Mouse (Mus musculus) testis, postnatal 10 days (tissue): ENCODE measurements around the gene Gm340.

Experiments used
- DNase-seq: peaks from one replicate; pipeline ENCODE4 v3.0.0; 2021; ENCODE audit warnings: low spot score

Gm340 gene

DNA sequence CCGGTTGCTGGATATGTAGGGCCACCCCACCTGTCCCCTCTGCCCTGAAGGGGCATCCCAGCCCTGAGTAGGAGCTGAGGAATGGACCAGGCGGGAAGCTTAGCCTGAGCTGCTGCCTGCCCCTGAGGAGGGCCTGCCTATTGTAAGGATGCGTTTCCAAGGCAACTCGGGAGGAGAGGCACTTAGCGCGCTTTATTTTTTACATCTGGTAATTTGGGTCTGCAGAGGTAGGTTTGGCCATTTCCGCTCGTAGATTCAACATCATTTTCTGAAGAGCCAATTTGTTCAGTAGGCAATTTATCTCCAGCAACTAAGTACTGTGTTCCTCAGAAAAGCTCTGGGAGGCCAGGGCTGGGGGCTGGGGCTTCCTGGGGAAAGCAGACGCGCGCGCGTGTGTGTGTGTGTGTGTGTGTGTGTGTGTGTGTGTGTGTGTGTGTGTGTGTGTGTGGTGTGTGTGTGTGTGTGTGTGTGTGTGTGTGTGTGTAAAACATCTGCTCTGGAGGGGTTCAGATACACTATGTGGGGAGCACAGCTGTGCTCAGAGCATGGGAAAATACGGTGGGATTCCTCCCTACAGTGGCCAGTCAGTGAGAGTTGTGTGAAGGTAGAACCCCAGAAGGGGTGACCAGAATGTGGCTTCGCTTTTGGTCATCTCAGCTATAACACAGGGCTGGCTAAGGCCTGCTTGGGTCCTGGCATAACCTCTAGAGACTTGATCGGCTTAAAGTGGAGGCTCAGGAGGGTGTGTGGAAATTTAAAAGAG lies 31.3 kb downstream of the Gm340 start:
- no peak for DNase-seq

DNA sequence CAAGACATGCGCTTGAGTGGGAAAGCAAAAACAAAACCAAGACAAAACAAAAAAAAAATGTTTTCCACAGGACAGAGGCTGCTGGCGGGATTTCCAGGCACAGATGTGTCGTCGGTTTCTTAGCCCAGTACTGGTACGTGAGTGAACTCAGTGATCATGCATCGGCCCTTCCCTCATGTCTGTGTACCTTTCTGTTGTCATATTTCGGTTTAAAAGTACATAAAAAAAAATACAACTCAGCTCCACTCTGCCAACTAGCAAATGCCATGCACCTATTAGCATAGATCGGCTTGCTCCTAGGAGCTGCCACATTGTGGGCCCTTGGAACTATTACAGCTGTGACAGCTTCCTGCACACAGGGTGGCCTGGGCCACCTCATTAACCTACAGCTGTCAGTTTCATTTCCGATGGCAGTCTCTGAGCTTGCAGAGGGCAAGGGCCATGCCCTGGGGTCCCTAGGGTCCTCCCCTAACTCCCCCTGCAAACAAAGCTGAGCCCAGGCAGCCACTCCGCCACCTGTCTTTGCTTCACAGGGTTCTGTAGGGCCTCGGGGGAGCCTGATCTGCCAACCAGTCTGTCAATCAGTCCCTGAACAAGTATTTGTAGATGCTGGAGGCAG lies 33.5 kb downstream of the Gm340 start:
- DNase-seq: no peak

DNA sequence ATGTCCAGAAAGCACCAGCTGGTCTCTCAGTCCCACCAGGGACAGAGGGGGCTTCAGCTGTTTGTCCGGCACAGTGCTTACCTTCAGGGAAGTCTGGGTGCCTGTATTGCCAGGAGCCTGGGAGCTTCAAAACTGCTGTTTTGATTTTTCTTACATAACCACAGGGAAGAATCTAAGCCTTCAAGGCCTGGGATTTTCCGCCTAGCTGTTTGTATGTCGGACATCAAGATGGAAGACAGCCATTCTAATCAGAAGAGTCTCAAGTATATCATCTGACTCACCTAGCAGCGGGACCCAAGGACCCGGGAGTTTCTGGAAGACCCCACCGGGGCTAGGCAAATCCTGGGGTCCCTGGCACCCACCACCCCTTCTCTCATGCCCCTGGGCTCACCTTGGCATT lies 34.1 kb downstream of the Gm340 start:
- DNase-seq: no peak

DNA sequence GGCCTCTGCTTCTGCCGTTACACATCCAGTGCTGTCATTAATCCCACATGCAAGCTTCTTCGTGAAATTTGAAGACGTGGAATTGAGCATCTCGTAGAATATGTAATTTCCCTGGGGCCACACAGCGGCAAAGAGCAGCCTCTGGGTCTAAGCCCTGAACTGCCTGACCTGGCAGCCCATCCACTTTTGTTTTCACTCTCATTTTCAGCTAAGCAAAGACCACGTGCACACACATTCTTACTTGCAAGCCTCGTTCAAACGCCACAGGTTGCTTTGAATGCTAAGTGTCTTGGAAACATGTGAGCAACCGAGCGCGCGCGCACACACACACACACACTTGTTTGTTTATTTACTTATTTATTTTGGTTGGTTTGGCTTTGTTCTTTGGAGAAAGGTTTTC lies 34.9 kb downstream of the Gm340 start:
- DNase-seq: no peak

DNA sequence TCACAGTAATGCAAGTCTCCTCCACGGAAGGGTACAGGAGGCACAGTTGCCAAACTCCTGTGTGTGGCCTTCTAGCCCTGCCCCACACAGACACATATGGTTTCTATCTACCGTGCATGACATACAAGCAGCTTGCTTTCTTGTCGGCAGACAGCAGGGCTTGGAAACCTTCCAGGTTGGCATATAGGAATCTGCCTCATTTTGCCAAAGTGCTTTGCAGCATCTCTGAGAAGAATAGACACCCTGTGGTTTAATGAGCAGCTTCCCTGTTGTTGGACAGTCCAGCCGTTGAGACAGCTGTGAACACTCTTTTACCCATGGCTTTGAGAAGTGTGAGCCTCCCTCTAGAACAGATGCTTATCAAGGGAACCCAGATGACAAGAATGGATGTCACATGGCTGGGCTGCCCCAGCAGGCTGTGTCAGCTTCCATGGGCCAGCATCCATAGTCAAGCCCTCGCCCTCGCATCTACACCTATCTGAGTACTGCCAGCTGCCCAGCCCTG lies 36.0 kb downstream of the Gm340 start:
- no peak for DNase-seq

DNA sequence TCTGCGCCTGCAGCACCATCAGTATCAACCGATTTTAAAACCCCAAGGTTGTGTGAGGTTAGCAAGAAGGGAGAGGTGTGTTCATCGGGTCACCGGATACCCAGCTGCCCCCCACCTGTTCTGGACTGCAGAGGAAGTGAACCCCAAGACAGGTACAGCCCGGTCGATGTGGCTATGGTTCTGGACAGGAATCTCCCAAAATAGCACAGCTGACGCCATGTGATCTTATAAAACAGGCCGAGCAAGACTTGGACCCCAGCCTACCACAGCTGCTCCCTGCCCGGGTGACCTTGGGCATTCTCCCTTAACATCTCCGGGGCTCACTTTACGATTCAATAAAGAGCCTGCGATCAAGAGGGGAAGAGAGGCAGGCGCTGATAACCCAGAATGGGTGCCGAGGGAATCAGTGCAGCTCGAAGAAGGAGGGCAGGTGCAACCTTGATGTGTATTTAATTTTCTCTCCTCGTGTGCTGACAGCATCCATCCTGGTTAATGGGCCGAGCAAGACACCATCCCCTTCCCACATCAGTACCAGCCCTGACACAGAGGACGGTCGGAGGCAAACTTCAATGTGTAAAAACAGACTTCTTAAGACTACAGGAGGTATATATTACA lies 36.7 kb downstream of the Gm340 start:
- no peak for DNase-seq

DNA sequence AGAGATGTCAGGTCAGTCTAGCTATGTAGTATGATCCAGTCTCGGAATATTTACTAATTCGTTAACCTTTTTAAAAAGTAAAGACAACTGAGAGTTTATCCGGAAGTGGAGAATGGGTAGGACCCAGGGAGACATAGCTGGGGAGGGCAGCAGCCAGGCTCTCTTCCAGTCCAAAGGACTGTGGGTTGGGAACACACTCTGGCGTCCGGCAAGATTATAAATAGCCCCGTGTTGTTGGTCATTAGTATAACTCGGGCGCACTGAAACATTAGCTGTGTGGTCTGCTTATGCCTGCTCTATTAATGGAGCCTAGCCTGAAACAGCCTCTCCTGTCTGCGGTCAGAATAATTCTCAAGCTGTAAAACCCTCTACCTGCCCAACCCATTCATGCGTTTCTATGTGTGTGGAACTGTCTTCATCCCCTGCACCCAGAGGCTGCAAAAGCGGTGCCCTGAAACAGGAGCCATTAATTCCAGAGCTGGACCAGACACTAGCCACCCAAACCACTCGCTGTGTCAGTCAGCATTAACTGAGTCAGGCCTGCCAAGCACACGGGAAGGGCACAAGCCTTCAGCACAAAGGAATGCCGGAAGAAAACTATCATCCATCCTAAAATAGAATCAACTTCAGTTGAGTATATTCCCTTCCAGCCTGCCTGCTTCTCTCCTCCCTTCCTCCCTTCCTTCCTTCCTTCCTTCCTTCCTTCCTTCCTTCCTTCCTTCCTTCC lies 38.4 kb downstream of the Gm340 start:
- no peak for DNase-seq

DNA sequence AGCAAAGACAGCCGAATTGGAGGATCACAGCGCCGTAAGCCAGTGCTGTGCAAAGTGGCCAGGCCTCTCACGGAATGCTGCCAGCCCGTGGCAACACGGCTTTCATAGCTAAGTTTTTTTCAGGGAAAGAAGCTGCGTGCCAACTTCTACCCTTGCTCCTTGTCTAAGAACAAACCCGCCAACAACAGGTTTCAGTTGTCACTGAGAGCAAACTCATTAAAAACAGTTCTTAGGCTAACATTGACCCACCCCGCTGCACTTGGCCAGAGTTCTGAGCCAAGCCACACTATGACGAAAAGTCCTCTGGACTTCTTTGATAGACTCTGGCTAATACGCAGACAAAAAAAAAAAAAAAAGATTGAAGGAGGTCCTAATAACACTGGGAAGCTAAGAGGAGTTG lies 46.8 kb downstream of the Gm340 start:
- no peak for DNase-seq

DNA sequence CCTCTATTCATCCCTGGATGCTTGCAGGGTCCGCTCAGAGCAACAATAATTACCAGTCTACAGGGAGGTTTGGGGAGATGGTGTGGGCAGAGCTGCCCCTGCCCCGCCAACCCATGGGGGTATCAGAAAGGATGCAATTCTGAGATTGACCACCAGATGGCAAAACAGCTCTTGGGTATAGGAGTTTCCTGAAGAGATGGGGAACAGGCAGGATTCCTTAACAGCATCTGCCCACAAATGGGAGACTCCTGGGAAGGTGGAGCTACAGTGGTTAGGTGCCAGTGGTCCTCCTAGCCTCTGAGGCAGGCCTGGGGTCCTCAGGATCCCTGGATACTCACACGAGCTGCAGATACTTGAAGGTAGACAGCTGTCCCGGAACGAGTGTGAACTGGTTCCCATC lies 47.4 kb downstream of the Gm340 start:
- peak; percentile 70 for DNase-seq

DNA sequence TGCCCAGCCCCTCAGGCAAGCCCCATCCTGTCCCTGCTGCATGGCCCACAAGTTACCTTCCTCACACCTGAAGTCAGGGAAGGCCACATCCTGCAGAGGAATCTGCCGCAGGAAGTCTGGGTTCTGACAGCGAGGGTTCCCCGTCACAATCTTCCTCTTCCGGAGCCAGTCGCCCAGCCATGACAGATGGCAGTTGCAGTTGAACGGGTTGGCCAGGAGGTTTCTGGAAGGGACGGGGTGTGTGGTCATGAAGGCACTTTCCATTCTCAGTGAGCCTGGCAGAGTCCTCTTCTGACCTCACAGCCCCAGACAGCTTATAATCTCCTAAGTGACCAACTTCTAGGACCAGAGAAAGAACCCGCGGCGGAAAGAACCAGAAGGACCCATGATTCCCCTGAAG lies 51.9 kb downstream of the Gm340 start:
- no peak for DNase-seq

DNA sequence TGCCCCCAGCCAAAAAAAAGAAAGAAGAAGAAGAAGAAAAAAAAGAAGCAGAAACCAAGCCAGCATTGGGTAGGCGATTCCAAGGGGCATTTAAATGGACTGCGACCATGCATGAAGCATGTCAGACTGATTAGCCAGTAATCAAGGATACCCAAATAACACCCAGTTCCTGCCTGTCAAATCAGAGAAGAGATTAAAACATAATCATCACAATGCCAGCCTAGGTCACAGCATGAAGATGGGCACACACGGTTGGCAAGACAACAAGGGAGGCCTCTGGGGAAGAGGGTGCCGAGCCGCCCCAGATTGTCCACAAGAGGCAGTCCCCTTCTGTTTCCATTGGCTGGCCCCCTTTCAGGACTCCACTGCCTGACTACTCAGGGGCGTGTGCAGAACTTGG lies 52.8 kb downstream of the Gm340 start:
- DNase-seq: no peak
